Mouse (Mus musculus) bone marrow, adult 2 months (tissue): Measurements from ENCODE around the gene Kri1. TPM values are rescaled to one million over a fixed set of nuclear protein-coding genes. Genes with fewer than 3 reads are reported as not detected.
"Not testable (repeated sequence)": the region's sequence is repeated elsewhere in the genome, so short reads cannot be mapped to it uniquely, and the experiment has no call there.

Source experiments
- H3K27ac ChIP-seq: fragments of 200-500 bp; 2 replicates; pipeline ENCODE4 v1.5.1; 2012; ENCODE audit warnings: low read depth, mild to moderate bottlenecking, control low read depth, inconsistent platforms, low read length; ENCODE audit not compliant: control insufficient read depth, poor library complexity, insufficient read depth
- H3K4me1 ChIP-seq: fragments of 200-500 bp; 2 replicates; pipeline ENCODE4 v1.6.1; 2011; ENCODE audit warnings: low read length; ENCODE audit not compliant: control insufficient read depth, insufficient read depth
- H3K4me3 ChIP-seq: fragments of 200-500 bp; replicated peaks from 2 replicates; pipeline ENCODE3; 2011; ENCODE audit warnings: mild to moderate bottlenecking, low read depth, low read length, control low read depth; ENCODE audit not compliant: control insufficient read depth
- CTCF ChIP-seq: fragments of 200-500 bp; IDR thresholded peaks from 2 replicates; pipeline ENCODE4 v1.5.1; 2011; ENCODE audit warnings: low read length, control low read depth; ENCODE audit not compliant: control insufficient read depth, insufficient read depth
- POLR2A ChIP-seq: fragments of 200-500 bp; IDR thresholded peaks from 2 replicates; pipeline ENCODE4 v1.6.1; 2011; ENCODE audit warnings: low read depth, mild to moderate bottlenecking, control low read depth, low read length, borderline replicate concordance; ENCODE audit not compliant: control insufficient read depth
- WGBS: fragments of 180-500 bp; shearing (Covaris S2); methylation state at CpG from one replicate; pipeline ENCODE4 v1.1.7; 2018; 5-methylcytosine and 5-hydroxymethylcytosine counted together
- polyA plus RNA-seq: library from polyadenylated mRNA; stranded (reverse); fragments of >200 nt; gene quantifications from 2 replicates; pipeline ENCODE4 v1.2.4, GENCODE M21; 2011; ENCODE audit warnings: low replicate concordance; ENCODE audit not compliant: missing spikeins, insufficient read depth, insufficient read length

Kri1 gene
- polyA plus RNA-seq, 1 experiment, result 105 TPM

GRCm38 (mm10) chr9:21265000-21265561 is 22.7 kb downstream of the Kri1 start, which contains the start of gene Atg4d:
Atg4d (plus strand) TSS chr9:21265293.
- TF ChIP-seq POLR2A (peak; percentile 97; the same call in 1 of the 2 replicates), CTCF (no peak)
- WGBS, result under 1% methylated on average over 49 of the region's 49 CpGs
- H3K27ac ChIP-seq, result peak within 1 kb of the TSS; percentile 92
- peak within 1 kb of the TSS; percentile 98 for H3K4me3 ChIP-seq
- peaks cover 7% of the 10 kb centered on the region for H3K4me1 ChIP-seq

- TF ChIP-seq CTCF, result no peak
- no peak for TF ChIP-seq POLR2A
- Histone ChIP-seq H3K4me1 (peaks cover 8% of the 10 kb centered on the region), H3K4me3 (peak overlapping the region; percentile 67), H3K27ac (peak overlapping the region; percentile 92)
- 35% methylated on average over 17 of the region's 17 CpGs for WGBS
Observed at GRCm38 (mm10) chr9:21264272-21264999, 23.3 kb downstream of the Kri1 start.

DNA sequence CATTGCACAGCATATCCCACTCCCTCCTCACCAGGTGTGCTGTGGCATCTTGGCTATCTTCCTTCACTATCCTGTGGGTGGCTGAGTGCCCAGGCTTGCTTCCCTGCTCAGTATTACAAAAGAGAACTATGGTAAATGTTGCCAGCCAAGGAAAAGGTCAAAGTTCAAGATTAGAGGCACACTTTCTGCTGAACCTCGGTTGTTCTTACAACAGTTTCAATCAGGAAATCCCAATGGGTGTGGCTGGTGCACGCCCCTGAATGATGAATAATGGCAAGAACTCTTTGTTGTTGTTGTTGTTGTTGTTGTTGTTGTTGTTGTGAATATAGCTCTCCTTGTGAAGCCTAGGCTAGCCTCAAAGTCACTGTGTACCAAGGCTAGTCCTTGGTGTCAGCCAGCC is 25.9 kb downstream of the Kri1 start:
- 15% methylated on average over 2 of the region's 2 CpGs for WGBS
- peaks cover 8% of the 10 kb centered on the region for H3K4me1 ChIP-seq
- H3K27ac ChIP-seq, result peak overlapping the region; percentile 13; the same call in 1 of the 2 replicates
- TF ChIP-seq POLR2A (no peak), CTCF (no peak)
- H3K4me3 ChIP-seq, result no peak overlapping the region

DNA sequence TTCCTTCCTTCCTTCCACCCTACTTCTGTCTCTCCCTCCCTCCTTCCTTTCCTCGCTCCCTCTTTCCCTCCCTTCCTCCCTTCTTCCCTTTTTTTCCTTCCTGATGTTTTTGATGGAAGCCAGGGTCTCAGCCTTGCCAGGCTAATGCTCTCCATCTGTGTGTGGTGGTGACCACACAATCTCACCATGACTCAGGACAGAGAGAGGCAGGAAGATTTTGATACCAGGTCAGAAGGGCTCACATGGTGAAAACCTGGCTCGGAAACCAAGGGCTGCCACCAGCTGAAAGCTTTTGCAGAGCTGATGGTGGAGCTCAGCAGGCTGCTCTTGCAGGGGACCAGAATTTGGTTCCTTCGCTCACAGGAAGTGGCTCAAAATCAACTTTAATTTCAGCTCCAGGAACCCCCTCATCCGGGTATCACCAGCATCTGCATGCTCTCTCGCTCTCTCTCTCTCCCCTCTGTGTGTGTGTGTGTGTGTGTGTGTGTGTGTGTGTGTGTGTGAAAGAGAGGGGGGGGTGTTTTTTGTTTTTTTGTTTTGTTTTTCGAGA is 27.2 kb downstream of the Kri1 start:
- peaks cover 8% of the 10 kb centered on the region for H3K4me1 ChIP-seq
- 32% methylated on average over 6 of the region's 6 CpGs for WGBS
- no peak overlapping the region for H3K27ac ChIP-seq
- no peak overlapping the region for H3K4me3 ChIP-seq
- TF ChIP-seq CTCF (no peak), POLR2A (no peak)

DNA sequence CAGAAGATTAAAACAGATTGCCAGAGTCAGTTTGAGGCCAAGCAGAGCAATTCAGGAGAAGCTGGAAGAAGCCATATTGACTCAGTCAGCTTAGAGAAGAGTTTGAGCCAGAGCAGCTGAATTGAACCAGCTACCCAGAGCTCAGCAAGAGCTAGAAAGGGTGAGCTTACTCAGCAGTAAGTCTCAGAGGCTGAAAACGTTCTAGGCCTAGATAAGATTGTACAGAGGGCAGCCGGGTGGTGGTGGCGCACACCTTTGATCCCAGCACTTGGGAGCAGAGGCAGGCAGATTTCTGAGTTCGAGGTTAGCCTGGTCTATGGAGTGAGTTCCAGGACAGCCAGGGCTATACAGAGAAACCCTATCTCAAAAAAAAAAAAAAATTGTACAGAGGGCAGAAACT is 31.4 kb downstream of the Kri1 start:
- WGBS, result 80% methylated on average over 4 of the region's 4 CpGs
- not testable (repeated sequence) for H3K4me3 ChIP-seq, H3K27ac ChIP-seq, H3K4me1 ChIP-seq

- no peak for TF ChIP-seq CTCF
- TF ChIP-seq POLR2A, result no peak
- H3K27ac ChIP-seq, result no peak overlapping the region
- no peaks in the 10 kb centered on the region; the same call in 1 of the 2 replicates for H3K4me1 ChIP-seq
- no peak overlapping the region for H3K4me3 ChIP-seq
Observed at GRCm38 (mm10) chr9:21254690-21255089, 33.1 kb downstream of the Kri1 start.

DNA sequence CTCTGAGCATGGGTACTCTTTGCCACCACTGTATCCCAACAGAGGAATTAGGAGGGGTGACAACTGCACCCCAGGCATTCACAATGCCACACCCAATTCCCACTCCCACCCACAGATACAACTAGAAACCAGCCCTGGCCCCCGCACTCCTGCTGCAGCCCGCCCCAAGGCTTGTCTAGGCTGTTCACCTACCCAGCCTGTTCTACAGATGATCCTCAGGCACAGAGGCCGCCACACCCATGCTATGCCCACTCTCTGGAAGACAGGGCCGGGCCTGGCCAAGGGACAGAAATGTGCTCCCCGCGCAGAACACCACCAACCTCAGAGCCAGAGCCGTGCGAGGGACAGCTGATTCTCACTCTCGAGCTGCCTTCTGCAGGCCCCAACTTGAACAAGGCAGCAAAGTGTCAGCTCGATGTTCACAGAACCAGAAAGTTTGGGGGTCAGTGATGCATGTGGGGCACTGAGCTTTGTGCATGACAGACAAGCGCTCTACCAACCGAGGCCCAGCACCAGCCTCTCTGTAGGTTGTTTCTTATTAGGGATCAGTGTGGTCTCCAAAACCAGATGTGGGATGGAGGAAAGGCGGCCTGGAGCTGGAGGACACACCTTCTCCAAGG is 36.5 kb downstream of the Kri1 start:
- H3K4me1 ChIP-seq, result no peaks in the 10 kb centered on the region; the same call in none of the 2 replicates
- WGBS, result 81% methylated on average over 13 of the region's 13 CpGs
- no peak overlapping the region for H3K4me3 ChIP-seq
- TF ChIP-seq CTCF (no peak), POLR2A (no peak)
- no peak overlapping the region for H3K27ac ChIP-seq

DNA sequence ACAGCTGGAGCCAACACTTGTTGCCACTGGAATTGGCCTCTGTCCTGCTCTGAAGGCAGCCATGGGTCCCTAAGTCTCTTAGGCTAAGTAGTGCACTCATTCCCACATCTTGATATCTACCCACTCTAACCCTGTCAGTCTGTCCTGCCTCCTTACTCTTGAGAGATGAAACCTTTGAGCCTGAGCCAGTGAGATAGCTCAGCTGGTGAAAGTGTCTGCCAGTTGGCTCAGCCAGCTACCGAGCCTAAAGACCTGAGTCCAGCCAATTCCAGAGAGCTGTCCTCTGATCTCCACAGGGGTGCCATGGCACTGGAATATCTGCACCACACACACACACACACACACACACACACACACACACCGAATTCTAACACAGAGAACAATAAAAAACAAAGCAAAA is 37.3 kb downstream of the Kri1 start:
- H3K4me1 ChIP-seq, result no peaks in the 10 kb centered on the region; the same call in none of the 2 replicates
- 63% methylated on average over 2 of the region's 2 CpGs for WGBS

More for the DNA sequence above, 37.3 kb downstream of the Kri1 start:
- no peak overlapping the region for H3K27ac ChIP-seq
- H3K4me3 ChIP-seq, result no peak overlapping the region
- TF ChIP-seq POLR2A (no peak), CTCF (no peak)
